Mouse (Mus musculus): ENCODE data around the gene Ncapg2. TPM values are rescaled to one million over a fixed set of nuclear protein-coding genes. Genes with fewer than 3 reads are reported as not detected.

Gene Ncapg2
- polyA plus RNA-seq, 1 experiment from 2014 or later = 33.8 TPM

DNA sequence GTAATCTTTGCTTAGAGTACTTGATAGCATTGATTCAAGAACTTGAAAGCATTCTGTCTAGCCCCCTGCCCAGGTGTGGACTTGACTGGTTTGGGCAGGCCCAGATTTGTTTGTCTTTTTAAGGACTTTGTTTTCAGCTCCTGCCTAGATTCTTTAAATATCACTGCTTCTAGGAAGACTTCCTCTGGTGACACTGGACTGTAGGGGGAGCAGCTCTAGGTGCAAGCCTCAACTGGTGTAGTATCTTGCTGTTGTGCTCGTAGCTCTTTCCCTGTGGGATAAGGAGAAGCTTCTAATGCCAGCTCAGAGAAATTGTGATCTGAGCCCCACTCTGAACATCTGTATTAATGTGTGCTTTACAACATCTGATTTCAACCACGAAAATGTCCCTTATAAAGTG lies 10.9 kb upstream of the Ncapg2 start:
- Histone ChIP-seq H3K27ac (ENCODE audit: low read depth, low read length) (no peak overlapping the region), H3K4me3 (ENCODE audit: low read depth, low read length) (no peak overlapping the region), H3K36me3 (ENCODE audit: control insufficient read depth, insufficient read depth, low read length) (no peaks in the 10 kb centered on the region), H3K9me3 (replicated peaks; ENCODE audit: control insufficient read depth, low read length) (no peaks in the 10 kb centered on the region), H3K4me1 (ENCODE audit: control insufficient read depth, insufficient read depth, low read length) (no peaks in the 10 kb centered on the region), H3K27me3 (ENCODE audit: control insufficient read depth, insufficient read depth, low read length) (no peaks in the 10 kb centered on the region), H3K4me2 (no peak overlapping the region), H3K9ac (ENCODE audit: low read depth, low read length) (no peak overlapping the region)
- no peak for ATAC-seq (replicated peaks; ENCODE audit: insufficient number of reproducible peaks, low FRiP score, low TSS enrichment)
- 58% methylated on average over 2 of the region's 2 CpGs for WGBS (ENCODE audit: insufficient replicate concordance)

DNA sequence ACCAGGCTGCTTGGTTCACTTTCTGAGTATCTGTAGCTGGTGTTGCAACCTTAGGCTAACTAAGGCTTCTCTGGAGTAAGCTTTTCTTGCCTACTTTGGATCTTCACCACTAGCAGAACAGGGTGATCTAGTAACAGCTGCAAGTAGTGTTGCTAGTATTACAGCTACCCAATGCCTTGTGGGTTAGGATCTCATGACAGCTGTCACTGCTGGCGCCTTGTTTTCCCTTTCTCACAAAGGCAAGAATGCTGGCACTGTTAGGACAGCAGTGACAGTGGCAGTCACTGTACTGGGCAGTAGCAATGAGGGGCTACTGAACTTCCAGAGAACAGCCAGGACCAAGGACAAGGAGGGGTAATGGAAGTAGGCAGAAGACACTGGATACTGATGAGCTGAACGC lies 9.9 kb upstream of the Ncapg2 start:
- H3K4me1 ChIP-seq (ENCODE audit: control insufficient read depth, insufficient read depth, low read length) = no peaks in the 10 kb centered on the region
- H3K27ac ChIP-seq (ENCODE audit: low read depth, low read length) = no peak overlapping the region
- H3K27me3 ChIP-seq (ENCODE audit: control insufficient read depth, insufficient read depth, low read length) = no peaks in the 10 kb centered on the region
- WGBS (ENCODE audit: insufficient replicate concordance) = 81% methylated on average over 2 of the region's 2 CpGs
- H3K9ac ChIP-seq (ENCODE audit: low read depth, low read length) = no peak overlapping the region
- no peaks in the 10 kb centered on the region for H3K9me3 ChIP-seq (replicated peaks; ENCODE audit: control insufficient read depth, low read length)
- H3K36me3 ChIP-seq (ENCODE audit: control insufficient read depth, insufficient read depth, low read length) = no peaks in the 10 kb centered on the region
- no peak for ATAC-seq (replicated peaks; ENCODE audit: insufficient number of reproducible peaks, low FRiP score, low TSS enrichment)
- no peak overlapping the region for H3K4me3 ChIP-seq (ENCODE audit: low read depth, low read length)
- no peak overlapping the region for H3K4me2 ChIP-seq

DNA sequence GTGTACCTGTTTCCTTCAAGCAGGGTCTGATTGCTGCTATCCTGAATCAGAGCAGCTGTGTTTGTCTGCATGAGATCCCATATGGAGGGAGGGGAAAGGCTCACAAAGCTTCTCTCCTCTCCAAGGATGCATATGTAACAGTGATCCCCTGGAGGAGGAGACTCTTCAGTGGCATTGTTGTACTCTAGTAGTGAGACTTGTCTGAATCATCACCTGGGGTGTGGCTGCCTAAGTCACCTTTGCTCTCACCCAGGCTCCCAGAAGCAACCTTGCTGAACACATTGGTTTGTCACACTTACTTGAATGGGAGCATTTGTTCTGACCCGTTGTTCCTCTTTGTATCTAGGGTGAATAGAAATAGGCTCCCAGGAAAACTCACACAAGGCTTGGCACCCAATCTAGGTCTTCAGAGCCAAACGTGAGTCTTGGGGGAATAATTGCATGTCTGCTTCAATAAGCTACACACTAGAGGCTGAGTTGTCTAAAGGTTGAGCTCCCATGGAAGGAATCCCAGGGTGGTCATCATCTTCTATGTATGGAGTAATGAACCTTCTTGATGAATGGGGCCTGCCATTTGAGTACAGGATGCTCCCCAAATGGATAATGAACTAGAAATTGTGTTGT lies 9.0 kb upstream of the Ncapg2 start:
- Histone ChIP-seq H3K9ac (ENCODE audit: low read depth, low read length) (no peak overlapping the region), H3K4me1 (ENCODE audit: control insufficient read depth, insufficient read depth, low read length) (no peaks in the 10 kb centered on the region), H3K36me3 (ENCODE audit: control insufficient read depth, insufficient read depth, low read length) (no peaks in the 10 kb centered on the region), H3K27ac (ENCODE audit: low read depth, low read length) (no peak overlapping the region), H3K27me3 (ENCODE audit: control insufficient read depth, insufficient read depth, low read length) (no peaks in the 10 kb centered on the region), H3K4me2 (no peak overlapping the region), H3K4me3 (ENCODE audit: low read depth, low read length) (no peak overlapping the region), H3K9me3 (replicated peaks; ENCODE audit: control insufficient read depth, low read length) (no peaks in the 10 kb centered on the region)
- ATAC-seq (replicated peaks; ENCODE audit: insufficient number of reproducible peaks, low FRiP score, low TSS enrichment) = no peak
- 78% methylated on average over 2 of the region's 2 CpGs for WGBS (ENCODE audit: insufficient replicate concordance)

DNA sequence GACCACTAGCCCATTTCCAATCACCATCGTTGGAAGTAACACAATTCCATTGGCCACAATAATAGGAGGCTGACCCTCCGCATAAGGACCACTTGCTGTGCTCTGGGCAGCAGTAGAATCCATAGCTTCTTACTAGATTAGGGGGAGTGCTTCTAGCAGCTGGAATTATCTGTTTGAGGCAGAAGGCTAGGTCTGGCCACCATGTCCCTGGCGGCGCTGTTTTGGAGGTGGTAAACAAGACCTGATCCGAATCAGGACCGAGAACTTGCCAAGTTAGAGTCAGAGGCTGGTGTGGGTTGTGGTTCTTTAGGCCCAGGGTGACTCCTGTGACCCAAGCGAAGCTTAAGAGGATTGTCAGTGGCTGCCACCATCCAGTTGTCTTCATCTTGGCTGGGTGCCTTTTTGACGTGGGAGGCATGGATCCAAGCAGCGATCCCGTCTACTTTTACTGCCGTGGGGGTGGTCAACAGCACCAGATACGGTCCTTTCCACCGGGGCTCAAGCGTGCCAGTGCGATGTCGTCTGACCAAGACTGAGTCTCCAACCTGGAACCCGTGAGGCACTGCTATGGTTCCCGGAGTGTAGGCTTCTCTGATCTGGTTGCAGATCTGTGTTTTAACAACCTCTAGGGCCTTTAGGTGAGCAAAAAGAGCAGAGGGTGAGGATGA lies 1.1 kb upstream of the Ncapg2 start:
- H3K27ac ChIP-seq (ENCODE audit: low read depth, low read length) = no peak overlapping the region
- H3K9ac ChIP-seq (ENCODE audit: low read depth, low read length) = peak overlapping the region; percentile 80; the same call in 1 of the 2 replicates
- ATAC-seq (replicated peaks; ENCODE audit: insufficient number of reproducible peaks, low FRiP score, low TSS enrichment) = no peak
- 90% methylated on average over 18 of the region's 18 CpGs for WGBS (ENCODE audit: insufficient replicate concordance)
- H3K9me3 ChIP-seq (replicated peaks; ENCODE audit: control insufficient read depth, low read length) = peaks cover 13% of the 10 kb centered on the region
- peak overlapping the region; percentile 63 for H3K4me3 ChIP-seq (ENCODE audit: low read depth, low read length)
- peak overlapping the region; percentile 69 for H3K4me2 ChIP-seq
- peaks cover 9% of the 10 kb centered on the region for H3K4me1 ChIP-seq (ENCODE audit: control insufficient read depth, insufficient read depth, low read length)
- no peaks in the 10 kb centered on the region for H3K27me3 ChIP-seq (ENCODE audit: control insufficient read depth, insufficient read depth, low read length)
- peaks cover 10% of the 10 kb centered on the region; the same call in 1 of the 2 replicates for H3K36me3 ChIP-seq (ENCODE audit: control insufficient read depth, insufficient read depth, low read length)

DNA sequence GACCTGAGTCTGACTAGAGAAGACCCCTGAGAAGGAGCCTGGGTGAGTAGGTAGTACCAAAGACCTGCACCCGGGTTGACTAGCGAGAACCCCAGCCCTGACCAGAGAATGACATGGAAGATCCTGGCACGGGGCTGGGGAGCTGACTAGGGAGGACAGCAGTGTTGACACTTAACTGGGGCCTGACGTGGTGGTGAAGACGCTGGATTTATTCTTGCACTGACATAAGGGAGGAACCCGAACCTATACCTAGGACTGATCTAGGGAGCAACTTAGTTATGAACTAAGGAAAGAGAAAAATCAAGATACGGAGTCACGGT lies 594 bp downstream of the Ncapg2 start:
- peaks cover 9% of the 10 kb centered on the region for H3K4me1 ChIP-seq (ENCODE audit: control insufficient read depth, insufficient read depth, low read length)
- H3K27ac ChIP-seq (ENCODE audit: low read depth, low read length) = peak overlapping the region; percentile 38; the same call in 1 of the 2 replicates
- no peaks in the 10 kb centered on the region for H3K27me3 ChIP-seq (ENCODE audit: control insufficient read depth, insufficient read depth, low read length)
- WGBS (ENCODE audit: insufficient replicate concordance) = 9% methylated on average over 8 of the region's 8 CpGs
- H3K9ac ChIP-seq (ENCODE audit: low read depth, low read length) = peak overlapping the region; percentile 80
- H3K4me2 ChIP-seq = peak overlapping the region; percentile 69
- peak overlapping the region; percentile 63 for H3K4me3 ChIP-seq (ENCODE audit: low read depth, low read length)
- peaks cover 10% of the 10 kb centered on the region; the same call in 1 of the 2 replicates for H3K36me3 ChIP-seq (ENCODE audit: control insufficient read depth, insufficient read depth, low read length)
- peaks cover 13% of the 10 kb centered on the region for H3K9me3 ChIP-seq (replicated peaks; ENCODE audit: control insufficient read depth, low read length)
- ATAC-seq (replicated peaks; ENCODE audit: insufficient number of reproducible peaks, low FRiP score, low TSS enrichment) = peak; percentile 10

GRCm38 (mm10) chr12:116407883-116408282 lies 2.7 kb downstream of the Ncapg2 start:
- no peak overlapping the region for H3K4me2 ChIP-seq
- H3K9ac ChIP-seq (ENCODE audit: low read depth, low read length) = no peak overlapping the region
- H3K4me1 ChIP-seq (ENCODE audit: control insufficient read depth, insufficient read depth, low read length) = peaks cover 9% of the 10 kb centered on the region
- no peak for ATAC-seq (replicated peaks; ENCODE audit: insufficient number of reproducible peaks, low FRiP score, low TSS enrichment)
- H3K9me3 ChIP-seq (replicated peaks; ENCODE audit: control insufficient read depth, low read length) = peaks cover 13% of the 10 kb centered on the region
- H3K4me3 ChIP-seq (ENCODE audit: low read depth, low read length) = no peak overlapping the region
- WGBS (ENCODE audit: insufficient replicate concordance) = 88% methylated on average over 5 of the region's 5 CpGs
- no peaks in the 10 kb centered on the region for H3K27me3 ChIP-seq (ENCODE audit: control insufficient read depth, insufficient read depth, low read length)
- peaks cover 7% of the 10 kb centered on the region; the same call in 1 of the 2 replicates for H3K36me3 ChIP-seq (ENCODE audit: control insufficient read depth, insufficient read depth, low read length)
- no peak overlapping the region for H3K27ac ChIP-seq (ENCODE audit: low read depth, low read length)

DNA sequence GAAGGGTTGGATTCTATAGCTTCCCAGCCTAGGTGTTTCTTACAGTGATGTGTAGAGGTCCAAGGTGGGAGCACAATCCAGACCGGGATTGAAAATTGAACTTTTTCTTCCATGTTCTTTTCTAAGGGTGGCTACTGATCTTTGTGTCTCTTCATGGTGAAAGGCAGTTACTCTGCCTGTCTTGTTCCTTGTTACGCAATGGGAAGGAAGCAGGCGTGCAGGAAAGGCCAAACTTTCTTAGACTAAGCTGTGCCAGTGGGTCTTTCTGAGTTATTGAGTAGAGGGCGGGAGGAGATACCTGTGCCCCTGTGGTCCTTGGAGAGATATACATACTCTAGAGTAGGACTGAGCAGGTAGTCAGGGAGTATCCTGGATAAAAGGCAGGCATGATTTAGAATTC lies 9.7 kb downstream of the Ncapg2 start:
- Histone ChIP-seq H3K4me3 (ENCODE audit: low read depth, low read length) (no peak overlapping the region), H3K9me3 (replicated peaks; ENCODE audit: control insufficient read depth, low read length) (no peaks in the 10 kb centered on the region), H3K4me1 (ENCODE audit: control insufficient read depth, insufficient read depth, low read length) (no peaks in the 10 kb centered on the region), H3K27me3 (ENCODE audit: control insufficient read depth, insufficient read depth, low read length) (no peaks in the 10 kb centered on the region), H3K9ac (ENCODE audit: low read depth, low read length) (no peak overlapping the region), H3K27ac (ENCODE audit: low read depth, low read length) (no peak overlapping the region), H3K36me3 (ENCODE audit: control insufficient read depth, insufficient read depth, low read length) (peaks cover 5% of the 10 kb centered on the region; the same call in 1 of the 2 replicates), H3K4me2 (no peak overlapping the region)
- no peak for ATAC-seq (replicated peaks; ENCODE audit: insufficient number of reproducible peaks, low FRiP score, low TSS enrichment)
- WGBS (ENCODE audit: insufficient replicate concordance) = 92% methylated on average over 4 of the region's 4 CpGs

DNA sequence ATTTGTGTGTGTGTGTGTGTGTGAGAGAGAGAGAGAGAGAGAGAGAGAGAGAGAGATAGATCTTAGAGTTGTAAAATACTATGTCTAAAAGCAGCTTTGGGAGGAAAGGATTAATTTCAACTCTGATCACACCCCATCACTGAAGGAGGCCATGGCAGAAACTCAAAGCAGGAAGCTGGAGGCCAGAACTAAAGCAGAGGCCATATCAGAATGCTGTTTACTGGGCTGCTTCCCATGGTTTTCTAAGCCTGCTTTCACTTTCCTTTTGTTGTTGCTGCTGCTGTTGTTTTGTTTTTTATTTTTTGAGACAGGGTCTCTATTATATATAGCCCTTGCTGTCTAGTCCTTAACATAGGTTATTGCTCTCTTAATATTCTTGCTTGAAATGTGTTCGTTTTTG lies 11.3 kb downstream of the Ncapg2 start:
- Histone ChIP-seq H3K4me1 (ENCODE audit: control insufficient read depth, insufficient read depth, low read length) (no peaks in the 10 kb centered on the region), H3K4me2 (no peak overlapping the region), H3K9me3 (replicated peaks; ENCODE audit: control insufficient read depth, low read length) (no peaks in the 10 kb centered on the region), H3K36me3 (ENCODE audit: control insufficient read depth, insufficient read depth, low read length) (peaks cover 5% of the 10 kb centered on the region; the same call in 1 of the 2 replicates), H3K27ac (ENCODE audit: low read depth, low read length) (no peak overlapping the region), H3K4me3 (ENCODE audit: low read depth, low read length) (no peak overlapping the region), H3K9ac (ENCODE audit: low read depth, low read length) (no peak overlapping the region), H3K27me3 (ENCODE audit: control insufficient read depth, insufficient read depth, low read length) (no peaks in the 10 kb centered on the region)
- no peak for ATAC-seq (replicated peaks; ENCODE audit: insufficient number of reproducible peaks, low FRiP score, low TSS enrichment)
- 81% methylated on average over 1 of the region's 1 CpGs for WGBS (ENCODE audit: insufficient replicate concordance)

GRCm38 (mm10) chr12:116421656-116422055 lies 16.5 kb downstream of the Ncapg2 start:
- Histone ChIP-seq H3K4me1 (ENCODE audit: control insufficient read depth, insufficient read depth, low read length) (no peaks in the 10 kb centered on the region), H3K9me3 (replicated peaks; ENCODE audit: control insufficient read depth, low read length) (no peaks in the 10 kb centered on the region), H3K27me3 (ENCODE audit: control insufficient read depth, insufficient read depth, low read length) (no peaks in the 10 kb centered on the region), H3K4me2 (no peak overlapping the region), H3K4me3 (ENCODE audit: low read depth, low read length) (no peak overlapping the region), H3K9ac (ENCODE audit: low read depth, low read length) (no peak overlapping the region), H3K36me3 (ENCODE audit: control insufficient read depth, insufficient read depth, low read length) (peaks cover 13% of the 10 kb centered on the region; the same call in 1 of the 2 replicates), H3K27ac (ENCODE audit: low read depth, low read length) (no peak overlapping the region)
- no peak for ATAC-seq (replicated peaks; ENCODE audit: insufficient number of reproducible peaks, low FRiP score, low TSS enrichment)
- WGBS (ENCODE audit: insufficient replicate concordance) = 80% methylated on average over 2 of the region's 2 CpGs

All from heart, embryonic 11.5 days (tissue).